Comparison of ENCODE assay signal across 20 mouse cellular contexts in the genomic region with DNA sequence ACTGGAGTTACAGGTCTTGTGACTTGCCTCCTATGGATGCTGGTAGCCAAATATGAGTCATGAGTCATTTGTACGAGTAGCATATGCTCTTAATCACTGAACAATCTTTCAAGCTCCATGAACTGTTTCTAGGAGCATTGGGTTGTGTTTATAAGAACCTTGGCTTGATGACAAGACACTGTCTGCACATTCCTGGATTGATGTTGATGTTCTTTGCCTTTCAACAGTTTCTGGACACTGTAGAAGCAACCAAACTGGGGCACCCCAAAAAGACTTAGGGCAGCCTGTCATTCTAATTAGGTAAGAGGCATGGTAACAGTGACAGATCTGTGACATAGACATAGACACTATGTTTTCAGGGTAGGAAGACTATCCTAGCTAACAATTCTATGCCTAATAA.
A peak's percentile ranks its signal among the peaks of the same experiment; 100 is the strongest.
DNase-seq lines count a peak whose midpoint lies in the region; ATAC-seq and TF ChIP-seq lines count a peak whose summit lies in the region.
"Had no signal": no experiment of that assay in that cellular context is flagged by ENCODE, and none has a peak within 500 bp of the region (broad histone marks: within the 10 kb centered on the region; RNA-seq: fewer than 3 reads in every experiment).

No protein-coding gene starts in this region.

- H3K9me3 ChIP-seq in hindbrain, postnatal 0 days (ENCODE audit: low read length): no peaks in the 10 kb centered on the region
- H3K9me3 ChIP-seq in hindbrain, embryonic 14.5 days (ENCODE audit: control insufficient read depth, low read length): no peaks in the 10 kb centered on the region
- H3K9me3 ChIP-seq in lung, embryonic 15.5 days: no peaks in the 10 kb centered on the region
- no peaks in the 10 kb centered on the region for H3K9me3 ChIP-seq in heart, embryonic 12.5 days (replicated peaks)
- H3K9me3 ChIP-seq: embryonic facial prominence, embryonic 13.5 days; forebrain, embryonic 13.5 days; heart, embryonic 13.5 days had no signal

- 35% methylated on average over 1 of the region's 1 CpGs for whole genome bisulfite sequencing in hindbrain, postnatal 0 days
- 52% methylated on average over 1 of the region's 1 CpGs for WGBS in hindbrain, embryonic 14.5 days
- WGBS in lung, embryonic 15.5 days: 19% methylated on average over 1 of the region's 1 CpGs
- WGBS in heart, embryonic 12.5 days: 29% methylated on average over 1 of the region's 1 CpGs

- H3K9ac ChIP-seq in hindbrain, postnatal 0 days (replicated peaks; ENCODE audit: low read length): no peak overlapping the region
- no peak overlapping the region for H3K9ac ChIP-seq in hindbrain, embryonic 14.5 days
- H3K9ac ChIP-seq in lung, embryonic 15.5 days: no peak overlapping the region
- H3K9ac ChIP-seq in heart, embryonic 12.5 days: no peak overlapping the region
- H3K9ac ChIP-seq: embryonic facial prominence, embryonic 13.5 days; forebrain, embryonic 13.5 days; forebrain, postnatal 0 days; heart, embryonic 13.5 days had no signal

- peaks cover 7% of the 10 kb centered on the region; the same call in 1 of the 2 replicates for H3K4me1 ChIP-seq in hindbrain, postnatal 0 days (ENCODE audit: insufficient read depth, low read length)
- H3K4me1 ChIP-seq in hindbrain, embryonic 14.5 days (replicated peaks; ENCODE audit: control insufficient read depth, insufficient read depth, low read length): 0 out of 2 replicates have a peak, but pooled peaks cover 11% of the 10 kb centered on the region
- no peaks in the 10 kb centered on the region for H3K4me1 ChIP-seq in lung, embryonic 15.5 days
- no peaks in the 10 kb centered on the region for H3K4me1 ChIP-seq in heart, embryonic 12.5 days (replicated peaks)
- H3K4me1 ChIP-seq: embryonic facial prominence, embryonic 13.5 days; heart, embryonic 13.5 days had no signal

- H3K27ac ChIP-seq in hindbrain, postnatal 0 days: no peak overlapping the region
- H3K27ac ChIP-seq in hindbrain, embryonic 14.5 days: no peak overlapping the region
- no peak overlapping the region for H3K27ac ChIP-seq in lung, embryonic 15.5 days
- no peak overlapping the region for H3K27ac ChIP-seq in heart, embryonic 12.5 days (ENCODE audit: poor library complexity, severe bottlenecking)
- H3K27ac ChIP-seq: embryonic facial prominence, embryonic 13.5 days; forebrain, embryonic 13.5 days; heart, embryonic 13.5 days had no signal

- H3K36me3 ChIP-seq in hindbrain, postnatal 0 days (ENCODE audit: insufficient read depth, low read length): no peaks in the 10 kb centered on the region
- no peaks in the 10 kb centered on the region for H3K36me3 ChIP-seq in hindbrain, embryonic 14.5 days (replicated peaks; ENCODE audit: control insufficient read depth, insufficient read depth)
- H3K36me3 ChIP-seq in lung, embryonic 15.5 days: no peaks in the 10 kb centered on the region
- no peaks in the 10 kb centered on the region for H3K36me3 ChIP-seq in heart, embryonic 12.5 days
- H3K36me3 ChIP-seq: embryonic facial prominence, embryonic 13.5 days; heart, embryonic 13.5 days had no signal

- no peak overlapping the region for H3K4me3 ChIP-seq in hindbrain, postnatal 0 days (ENCODE audit: low read length)
- H3K4me3 ChIP-seq in hindbrain, embryonic 14.5 days (replicated peaks; ENCODE audit: low read length): no peak overlapping the region
- H3K4me3 ChIP-seq in lung, embryonic 15.5 days: no peak overlapping the region
- H3K4me3 ChIP-seq in heart, embryonic 12.5 days: no peak overlapping the region
- H3K4me3 ChIP-seq: embryonic facial prominence, embryonic 13.5 days; forebrain, embryonic 13.5 days; heart, embryonic 13.5 days had no signal

- TF ChIP-seq CTCF in hindbrain, postnatal 0 days (IDR thresholded peaks at IDR 0.05; ENCODE audit: low read depth): no peak
- TF ChIP-seq CTCF in brain, embryonic 14.5 days (IDR thresholded peaks at IDR 0.05; ENCODE audit: borderline replicate concordance, extremely low read depth, insufficient read depth, insufficient read length): no peak

- no peaks in the 10 kb centered on the region for H3K27me3 ChIP-seq in hindbrain, postnatal 0 days (ENCODE audit: insufficient read depth, low read length)
- H3K27me3 ChIP-seq in hindbrain, embryonic 14.5 days (ENCODE audit: control insufficient read depth, insufficient read depth, low read length): no peaks in the 10 kb centered on the region
- no peaks in the 10 kb centered on the region for H3K27me3 ChIP-seq in lung, embryonic 15.5 days
- H3K27me3 ChIP-seq in heart, embryonic 12.5 days (replicated peaks): no peaks in the 10 kb centered on the region
- H3K27me3 ChIP-seq: CH12.LX; embryonic facial prominence, embryonic 13.5 days; forebrain, embryonic 13.5 days; heart, embryonic 13.5 days had no signal

- H3K4me2 ChIP-seq in hindbrain, postnatal 0 days (ENCODE audit: low read depth, low read length): no peak overlapping the region
- H3K4me2 ChIP-seq in hindbrain, embryonic 14.5 days (replicated peaks): no peak overlapping the region
- no peak overlapping the region for H3K4me2 ChIP-seq in lung, embryonic 15.5 days
- H3K4me2 ChIP-seq in heart, embryonic 12.5 days: no peak overlapping the region
- H3K4me2 ChIP-seq: embryonic facial prominence, embryonic 13.5 days; forebrain, embryonic 13.5 days; heart, embryonic 13.5 days had no signal

- peak; percentile 53 for DNase-seq in hindbrain, postnatal 0 days (ENCODE audit: low spot score)
- DNase-seq in hindbrain, embryonic 14.5 days (ENCODE audit: low spot score): no peak
- DNase-seq in lung, postnatal 10 days: no peak
- peak; percentile 16 for DNase-seq in 3T3-L1 (ENCODE audit: low read depth, low spot score)
- peak; percentile 11 for DNase-seq in brain, embryonic 14.5 days (ENCODE audit: low read depth)
- DNase-seq: adrenal gland, adult 2 months; adrenal gland, postnatal 25 days; cerebellum, adult 11 months; cerebellum, adult 8-10 months; cerebellum, postnatal 14 days; forebrain, postnatal 0 days; gastrocnemius, postnatal 25 days; heart, postnatal 36 days had no signal

- ATAC-seq in hindbrain, postnatal 0 days: peak; percentile 62; the same call in 1 of the 2 replicates
- no peak for ATAC-seq in hindbrain, embryonic 14.5 days (ENCODE audit: low FRiP score)
- peak; percentile 39; the same call in 1 of the 2 replicates for ATAC-seq in lung, embryonic 15.5 days (ENCODE audit: borderline replicate concordance, extremely low read depth, low FRiP score, low TSS enrichment)
- no peak for ATAC-seq in heart, embryonic 12.5 days (ENCODE audit: insufficient number of reproducible peaks, low FRiP score)
- ATAC-seq: forebrain, postnatal 0 days; hindbrain, embryonic 16.5 days had no signal

- no peak for TF ChIP-seq POLR2A in brain, embryonic 14.5 days (IDR thresholded peaks at IDR 0.05; ENCODE audit: borderline replicate concordance, extremely low read depth, insufficient read depth, insufficient read length, poor library complexity, severe bottlenecking)

Comparison
In these comparisons a context has a peak if more than half of its experiments do, and no peak if none do; other contexts are left out.
1. ATAC-seq: peak in hindbrain, postnatal 0 days (single experiment) and lung, embryonic 15.5 days (single experiment); none in hindbrain, embryonic 14.5 days (single experiment) and heart, embryonic 12.5 days (single experiment).
2. DNase-seq: peak in hindbrain, postnatal 0 days (single experiment), 3T3-L1 (single experiment) and brain, embryonic 14.5 days (single experiment); none in hindbrain, embryonic 14.5 days (single experiment) and lung, postnatal 10 days (single experiment).